Comparison of ENCODE assay signal across 16 mouse cellular contexts in genomic region chr5:134344076-134344475, GRCm38 (mm10).
"Had no signal": no experiment of that assay in that cellular context is flagged by ENCODE, and none has a peak within 500 bp of the region (broad histone marks: within the 10 kb centered on the region; RNA-seq: fewer than 3 reads in every experiment).

No protein-coding gene starts in this region.

- H3K4me2 ChIP-seq: neural tube, embryonic 12.5 days; neural tube, embryonic 13.5 days; neural tube, embryonic 15.5 days; stomach, embryonic 15.5 days had no signal

- H3K4me3 ChIP-seq: neural tube, embryonic 12.5 days; neural tube, embryonic 13.5 days; neural tube, embryonic 15.5 days; stomach, embryonic 15.5 days had no signal

- DNase-seq: retina, postnatal 1 day; right cerebral cortex, adult 18-20 months; right cerebral cortex, postnatal 14 days; right cerebral cortex, postnatal 25 days; right cerebral cortex, postnatal 4 days; spleen, adult 18-20 months; thymus, adult 2 months; thymus, postnatal 14 days; thymus, postnatal 25 days; thymus, postnatal 36 days; thymus, postnatal 4 days had no signal

- H3K9me3 ChIP-seq: neural tube, embryonic 12.5 days; neural tube, embryonic 13.5 days; neural tube, embryonic 15.5 days; stomach, embryonic 15.5 days had no signal

- H3K27me3 ChIP-seq: neural tube, embryonic 12.5 days; neural tube, embryonic 13.5 days; neural tube, embryonic 15.5 days; stomach, embryonic 15.5 days had no signal

- H3K9ac ChIP-seq: neural tube, embryonic 12.5 days; neural tube, embryonic 13.5 days; neural tube, embryonic 15.5 days; stomach, embryonic 15.5 days had no signal

- H3K4me1 ChIP-seq: neural tube, embryonic 12.5 days; neural tube, embryonic 13.5 days; neural tube, embryonic 15.5 days; stomach, embryonic 15.5 days had no signal

- H3K27ac ChIP-seq: neural tube, embryonic 12.5 days; neural tube, embryonic 13.5 days; neural tube, embryonic 15.5 days; stomach, embryonic 15.5 days; stomach, postnatal 0 days had no signal

- H3K36me3 ChIP-seq: neural tube, embryonic 12.5 days; neural tube, embryonic 13.5 days; neural tube, embryonic 15.5 days; stomach, embryonic 15.5 days had no signal
